Mouse (Mus musculus): ENCODE data around the gene Bckdk.

Bckdk gene

DNA sequence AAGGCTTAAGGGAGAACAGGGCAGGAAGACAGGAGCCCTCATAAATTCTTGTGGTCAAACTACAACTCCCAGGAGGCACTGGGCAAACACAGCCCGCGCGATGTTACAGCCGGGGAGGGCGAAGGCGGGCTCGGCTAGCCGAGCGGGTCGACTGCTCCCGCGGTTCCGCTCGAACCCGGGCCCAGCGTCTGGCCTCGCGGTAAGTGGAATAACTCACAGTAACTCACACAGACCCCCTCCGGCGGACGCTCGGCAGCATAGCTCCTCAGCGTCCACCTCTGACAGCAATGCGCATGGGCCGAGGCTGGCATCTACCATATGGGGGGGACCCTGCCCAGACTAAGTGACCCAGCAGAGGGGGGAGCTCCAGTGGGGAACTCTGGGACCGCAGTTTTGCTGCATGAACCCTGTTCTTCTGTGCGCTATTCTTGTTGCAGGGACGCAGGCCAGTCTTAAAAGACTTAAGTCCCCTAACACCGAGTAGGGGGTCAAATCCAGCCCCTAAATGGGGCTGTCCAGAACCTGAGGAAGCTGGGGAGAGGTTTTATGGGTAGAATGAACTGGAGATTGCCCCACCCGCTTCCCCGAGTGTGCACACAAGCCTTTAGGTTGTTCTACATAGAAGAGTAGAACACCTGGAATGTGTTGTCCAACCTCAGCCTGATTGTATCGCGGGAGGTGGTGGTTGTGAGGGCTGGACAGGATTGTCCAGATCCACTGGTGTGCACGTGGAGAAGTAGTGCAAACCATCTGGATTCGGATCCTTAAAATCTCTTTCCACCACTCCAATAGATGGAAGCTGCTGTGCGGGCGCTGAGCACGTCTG lies at the start of gene Bckdk:
TSS of gene Bckdk (plus strand) at position 112 of the 826 bp plus-strand sequence.
- DNase-seq (ENCODE audit: inconsistent age in 2 of 2, low spot score in 1 of 2), result peak; percentile 83 to 92

DNA sequence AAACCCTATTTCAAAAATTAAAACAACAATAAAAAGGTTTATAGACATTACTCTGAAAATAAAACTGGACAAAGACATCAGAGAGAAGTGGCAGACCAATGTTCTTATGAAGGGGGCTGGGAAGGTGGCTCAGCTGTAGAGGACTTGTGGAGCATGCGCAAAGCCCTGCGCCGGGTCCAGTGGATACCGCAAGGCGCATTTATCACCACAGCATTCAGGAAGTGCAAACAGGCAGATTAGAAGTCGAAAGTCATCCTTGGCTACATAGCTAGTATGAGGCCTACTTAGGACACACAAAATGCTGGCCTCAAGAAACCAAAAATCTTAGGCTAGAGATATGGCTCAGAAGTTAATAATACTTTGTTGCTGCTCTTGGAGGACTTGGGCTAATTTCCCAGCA lies 45.6 kb upstream of the Bckdk start:
- no peak for DNase-seq (ENCODE audit: inconsistent age in 2 of 2, low spot score in 1 of 2)

DNA sequence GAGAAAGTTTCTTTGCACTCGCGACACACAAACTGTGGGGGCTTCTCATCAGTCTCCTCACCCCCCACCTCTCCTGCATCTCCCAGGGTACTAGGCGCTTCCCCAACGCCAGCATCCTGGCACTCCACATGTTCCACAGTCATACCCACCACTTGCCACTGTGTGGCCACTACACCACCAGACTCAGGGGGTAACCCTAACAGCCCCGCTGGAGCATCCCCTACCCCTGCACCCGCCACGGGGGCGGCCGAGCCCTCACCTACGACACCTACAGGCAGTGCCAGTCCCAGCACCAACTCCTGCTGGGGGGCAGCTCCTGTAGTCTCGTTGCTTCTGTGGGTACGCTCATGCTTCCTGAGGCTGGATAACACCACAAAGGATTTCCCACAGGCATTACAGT lies 37.4 kb upstream of the Bckdk start:
- DNase-seq (ENCODE audit: inconsistent age in 2 of 2, low spot score in 1 of 2), result no peak

DNA sequence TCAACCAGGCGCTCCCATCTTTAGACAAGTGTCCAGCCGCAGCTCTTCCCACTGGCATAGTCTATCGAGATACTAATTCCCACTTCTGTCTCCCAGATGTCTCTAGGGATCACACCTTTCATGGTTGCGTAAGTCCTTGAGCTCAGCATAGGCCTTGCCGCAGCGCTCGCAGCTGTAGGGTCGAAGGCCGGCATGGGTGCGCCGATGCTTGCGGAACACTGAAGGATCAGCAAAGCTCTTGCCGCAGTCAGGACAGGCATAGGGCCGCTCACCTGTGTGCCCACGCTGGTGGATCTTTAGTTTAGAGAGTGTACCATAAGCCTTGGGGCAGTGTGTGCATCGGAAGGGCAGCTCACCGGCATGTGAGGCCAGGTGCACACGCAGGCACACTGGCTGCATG lies 36.2 kb upstream of the Bckdk start:
- DNase-seq (ENCODE audit: inconsistent age in 2 of 2, low spot score in 1 of 2), result no peak

DNA sequence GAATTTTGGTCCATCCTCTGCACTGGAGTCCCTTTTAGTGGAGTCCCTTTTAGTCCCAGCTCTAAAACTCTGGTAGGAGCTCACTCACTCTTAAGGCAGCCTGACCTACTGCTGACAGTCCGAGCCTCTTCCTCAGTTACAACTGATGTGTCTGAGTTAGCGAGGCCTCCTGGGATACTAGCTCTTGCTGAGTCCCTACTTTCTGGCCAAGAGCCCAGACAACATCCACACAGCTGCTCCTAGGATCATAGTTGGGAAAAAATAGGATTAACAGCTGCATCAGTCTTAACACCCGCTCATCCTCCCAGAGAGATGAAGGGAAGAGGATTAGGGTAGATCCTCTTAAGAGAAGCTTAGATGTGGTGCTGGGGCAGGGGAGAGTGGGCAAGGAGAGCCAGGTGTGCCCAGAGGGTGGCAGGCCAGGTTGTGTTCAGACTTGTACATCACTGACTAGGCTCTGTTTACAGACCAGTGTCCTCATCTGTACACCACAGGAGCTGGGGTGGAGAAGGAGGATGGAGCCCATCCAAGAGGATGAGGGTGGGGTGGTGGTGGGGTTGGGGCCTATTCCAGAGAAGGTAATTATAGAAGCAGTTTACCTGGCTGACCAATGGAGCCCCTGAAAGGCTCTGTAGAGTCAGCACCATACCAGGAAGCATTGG lies 34.6 kb upstream of the Bckdk start:
- DNase-seq (ENCODE audit: inconsistent age in 2 of 2, low spot score in 1 of 2), result no peak

DNA sequence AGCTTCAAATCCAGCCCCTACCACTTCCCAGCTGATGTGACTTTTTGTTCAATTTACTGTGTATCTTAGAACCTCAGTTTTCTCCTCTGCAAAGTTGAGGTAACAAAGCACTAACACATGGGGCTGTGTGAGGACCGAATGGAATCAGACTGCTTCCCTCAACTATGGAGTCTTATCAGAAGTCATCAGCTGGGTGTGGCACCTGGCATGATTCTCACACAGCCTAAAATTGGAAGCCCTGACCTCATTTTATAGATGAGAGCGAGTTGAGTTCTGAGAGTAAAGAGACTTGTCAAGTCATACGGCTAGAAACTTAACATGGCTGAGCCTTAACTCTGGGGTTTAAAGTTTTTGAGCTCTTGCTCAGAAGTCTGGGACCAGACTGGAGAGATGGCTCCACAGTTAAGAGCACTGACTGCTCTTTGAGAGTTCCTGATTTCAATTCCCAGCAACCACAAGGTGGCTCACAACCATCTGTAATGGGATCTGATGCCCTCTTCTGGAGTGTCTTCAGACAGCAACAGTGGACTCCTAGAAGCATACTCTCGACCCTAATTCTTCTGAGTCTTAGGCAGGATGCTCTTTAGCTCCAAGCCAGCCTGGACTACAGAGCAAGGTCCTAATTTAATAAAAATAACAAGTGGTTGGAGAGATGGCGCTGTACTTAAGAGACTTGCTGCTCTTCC lies 33.6 kb upstream of the Bckdk start:
- no peak for DNase-seq (ENCODE audit: inconsistent age in 2 of 2, low spot score in 1 of 2)

DNA sequence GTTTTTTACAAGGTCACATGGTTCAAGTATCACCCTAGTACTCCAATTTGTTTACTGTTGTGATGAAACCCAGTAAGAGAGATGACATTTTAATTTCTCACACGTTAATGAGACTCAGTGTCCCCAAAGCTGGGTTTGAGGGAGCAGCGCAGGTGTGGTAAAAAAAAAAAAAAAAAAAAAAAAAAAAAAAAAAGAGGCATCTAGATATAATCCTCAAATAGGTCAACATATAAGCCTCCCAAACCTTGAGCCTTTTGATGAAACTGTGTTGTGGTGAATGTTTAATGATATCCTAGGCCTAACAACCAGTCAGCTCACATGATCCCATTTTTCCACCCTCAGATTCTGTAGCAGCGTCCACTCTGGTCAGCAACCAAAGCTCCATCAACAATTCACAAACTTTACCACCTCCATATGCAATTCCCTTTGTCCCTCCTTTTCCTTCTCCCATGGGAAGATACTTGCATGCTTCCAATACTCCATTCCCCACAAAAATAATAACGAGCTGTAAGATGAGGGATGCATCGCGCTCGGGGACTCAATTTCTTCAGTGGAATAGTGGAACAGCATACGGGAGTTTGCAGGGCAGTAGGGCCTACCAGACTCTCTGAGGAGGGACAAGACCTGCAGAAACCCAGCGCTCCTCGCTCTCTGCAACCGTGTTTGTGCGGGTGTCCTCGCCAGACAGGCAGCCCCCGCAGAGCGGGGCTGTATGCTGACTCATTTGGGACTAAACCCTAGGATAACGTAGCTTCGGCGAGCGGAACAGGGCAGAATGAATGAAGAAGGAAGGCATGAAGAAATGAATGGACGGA lies 28.9 kb upstream of the Bckdk start:
- no peak for DNase-seq (ENCODE audit: inconsistent age in 2 of 2, low spot score in 1 of 2)

DNA sequence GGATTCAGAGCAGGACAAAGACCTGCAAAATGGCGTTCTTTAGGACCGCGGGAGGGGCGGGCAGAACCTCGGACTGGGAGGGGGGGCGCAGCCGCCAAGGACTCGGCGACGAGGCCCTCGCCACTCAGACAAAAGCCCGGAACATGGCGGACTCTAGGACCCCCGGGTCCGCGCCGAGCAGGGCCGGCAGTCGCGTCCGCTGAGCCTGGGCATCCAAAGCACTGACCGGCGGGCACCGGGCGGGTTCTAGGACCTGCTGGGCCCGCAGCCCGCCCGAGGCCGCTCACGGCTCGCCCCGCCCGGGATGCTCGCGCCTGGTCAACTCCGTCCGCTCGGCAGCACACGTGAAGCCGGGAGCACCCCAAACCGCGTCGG lies 28.3 kb upstream of the Bckdk start:
- DNase-seq (ENCODE audit: inconsistent age in 2 of 2, low spot score in 1 of 2), result peak; percentile 93 to 97

DNA sequence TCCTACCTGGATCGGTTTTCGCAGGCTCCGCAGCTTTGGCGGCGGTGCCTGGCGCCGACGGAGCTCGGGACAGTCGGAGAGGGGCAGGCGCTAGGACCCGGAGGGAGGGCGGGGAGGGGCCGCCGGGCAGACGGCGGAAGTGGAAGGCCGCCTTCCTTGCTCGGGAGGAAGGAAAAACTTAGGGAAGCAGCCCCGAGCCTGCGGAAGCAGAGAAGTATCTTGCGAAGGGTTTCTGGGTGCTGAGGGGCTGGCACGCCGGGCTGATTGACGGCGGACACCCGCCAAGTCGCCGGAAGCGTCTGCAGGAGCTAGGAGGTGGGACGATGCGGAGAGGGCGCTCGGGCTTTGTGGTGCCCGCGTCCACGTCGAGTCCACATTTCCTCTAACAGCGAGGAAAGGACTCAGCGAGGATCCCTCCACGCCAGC lies 27.8 kb upstream of the Bckdk start, which contains the start of gene Zfp646:
TSS of gene Zfp646 (plus strand) at position 181 of the 426 bp plus-strand sequence.
- DNase-seq (ENCODE audit: inconsistent age in 2 of 2, low spot score in 1 of 2), result peak; percentile 82 to 94

DNA sequence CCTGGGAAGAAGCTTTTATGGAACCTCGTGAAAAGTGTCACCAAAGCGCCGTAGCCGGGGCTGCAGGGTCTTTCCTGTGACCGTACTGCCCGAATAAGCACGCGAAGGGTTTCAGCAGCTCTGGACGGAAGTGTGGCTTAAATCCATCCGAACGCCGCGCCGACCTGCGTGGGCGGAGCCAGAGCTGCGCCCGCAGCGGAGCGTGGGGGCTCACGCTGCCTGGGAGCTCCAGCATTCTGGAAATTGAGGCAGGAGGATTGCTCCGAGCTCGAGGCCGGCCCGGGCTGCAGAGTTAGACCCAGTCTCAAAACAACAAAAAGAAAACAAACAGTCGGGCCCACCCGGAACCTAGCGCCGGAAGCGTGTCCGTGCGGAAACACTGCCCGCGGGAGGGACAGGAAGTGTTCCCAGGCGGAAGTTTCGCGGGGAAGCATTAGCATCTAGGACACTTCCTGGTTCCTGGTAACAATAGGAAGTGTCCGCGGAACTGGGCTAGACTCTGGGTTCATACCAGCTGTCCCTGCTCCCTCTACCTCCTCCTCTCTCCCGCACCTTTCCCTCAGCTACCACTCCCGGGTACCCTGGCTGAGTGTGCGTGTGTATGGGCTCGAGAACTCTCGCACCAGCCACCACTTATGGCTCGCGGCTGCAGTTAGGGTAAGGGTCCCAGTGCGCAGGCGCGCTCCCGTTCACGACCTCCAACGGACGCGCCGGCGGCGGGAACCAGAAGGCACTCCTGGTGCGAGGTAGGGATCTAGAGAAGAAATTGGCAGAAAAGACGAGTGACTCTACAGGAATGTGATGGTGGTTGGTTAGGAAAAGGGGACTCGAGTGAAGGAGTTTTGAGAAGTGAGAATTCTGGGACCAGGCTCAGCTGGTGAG lies 27.2 kb upstream of the Bckdk start, which contains the start of gene Zfp668:
TSS of gene Zfp668 (minus strand) at position 362 of the 882 bp plus-strand sequence.
- peak; percentile 91 to 97 for DNase-seq (ENCODE audit: inconsistent age in 2 of 2, low spot score in 1 of 2)

DNA sequence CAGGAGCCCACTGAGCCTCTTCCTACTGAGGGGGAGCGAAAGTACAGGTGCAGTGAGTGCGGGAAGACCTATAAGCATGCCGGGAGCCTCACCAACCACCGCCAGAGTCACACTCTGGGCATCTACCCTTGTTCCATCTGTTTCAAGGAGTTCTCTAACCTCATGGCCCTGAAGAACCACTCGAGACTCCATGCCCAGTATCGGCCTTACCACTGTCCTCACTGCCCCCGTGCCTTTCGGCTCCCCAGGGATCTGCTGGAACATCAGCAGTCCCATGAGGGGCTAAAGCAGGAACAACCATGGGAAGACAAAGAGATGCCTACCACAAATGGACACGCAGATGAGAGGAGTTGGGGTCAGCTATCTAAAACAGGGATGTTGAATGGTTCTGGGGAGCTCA lies 24.6 kb upstream of the Bckdk start:
- no peak for DNase-seq (ENCODE audit: inconsistent age in 2 of 2, low spot score in 1 of 2)

DNA sequence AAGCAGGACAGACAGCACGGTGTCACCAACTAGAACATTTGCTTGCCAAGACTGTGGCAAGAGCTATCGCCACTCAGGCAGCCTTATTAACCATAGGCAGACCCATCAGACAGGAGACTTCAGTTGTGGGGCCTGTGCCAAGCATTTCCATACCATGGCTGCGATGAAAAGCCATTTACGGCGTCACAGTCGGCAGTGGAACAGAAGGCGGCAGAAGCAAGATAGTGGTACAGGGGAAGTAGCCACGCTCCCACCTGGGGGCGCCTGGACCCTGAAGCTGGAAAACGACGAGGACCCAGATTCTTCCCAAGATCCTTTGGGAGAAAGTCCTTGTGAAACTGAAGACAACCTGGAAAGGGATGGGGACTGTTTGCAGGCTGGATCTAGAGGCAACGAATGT lies 23.5 kb upstream of the Bckdk start:
- DNase-seq (ENCODE audit: inconsistent age in 2 of 2, low spot score in 1 of 2), result no peak

DNA sequence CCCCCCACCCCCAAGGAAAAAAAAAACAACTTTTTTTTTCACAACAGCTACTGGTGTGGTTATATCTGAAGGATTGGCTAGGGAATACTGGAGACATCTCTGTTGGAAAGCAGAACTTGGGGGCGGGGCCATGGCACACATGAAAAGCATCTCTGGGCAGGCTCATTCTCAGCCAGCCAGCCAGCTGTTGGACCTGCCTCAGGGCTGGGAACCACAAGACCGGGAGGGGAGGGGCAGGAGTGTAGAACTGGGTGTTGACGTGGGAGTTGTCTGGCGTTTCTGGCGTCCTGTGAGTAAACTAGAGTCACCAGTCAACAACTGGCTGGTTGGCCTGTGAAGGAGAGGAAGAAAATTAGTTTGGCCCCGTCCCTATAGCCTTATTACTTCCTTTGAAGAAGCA lies 17.9 kb upstream of the Bckdk start:
- peak in 1 of 2 experiments; percentile 53 for DNase-seq (ENCODE audit: inconsistent age in 2 of 2, low spot score in 1 of 2)

DNA sequence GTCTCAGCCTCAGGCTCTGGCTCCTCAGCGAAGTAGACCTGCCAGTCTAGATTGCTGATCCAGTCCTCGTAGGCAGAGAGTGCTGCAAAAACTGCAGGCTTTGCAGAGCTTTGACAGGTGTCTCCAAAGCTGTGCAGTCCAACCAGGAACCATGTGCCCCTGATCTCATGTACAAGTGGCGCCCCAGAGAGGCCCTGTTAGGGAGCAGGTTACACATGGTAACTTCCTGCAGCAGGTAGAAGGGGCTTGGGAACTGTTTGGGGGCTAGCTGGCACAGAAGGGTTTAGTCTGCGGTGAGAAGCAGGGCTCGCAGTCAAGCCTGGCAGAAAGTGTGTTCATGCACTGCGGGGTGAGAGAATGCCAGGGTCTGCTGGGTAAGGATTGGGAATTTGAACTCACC lies 17.3 kb upstream of the Bckdk start:
- no peak for DNase-seq (ENCODE audit: inconsistent age in 2 of 2, low spot score in 1 of 2)

DNA sequence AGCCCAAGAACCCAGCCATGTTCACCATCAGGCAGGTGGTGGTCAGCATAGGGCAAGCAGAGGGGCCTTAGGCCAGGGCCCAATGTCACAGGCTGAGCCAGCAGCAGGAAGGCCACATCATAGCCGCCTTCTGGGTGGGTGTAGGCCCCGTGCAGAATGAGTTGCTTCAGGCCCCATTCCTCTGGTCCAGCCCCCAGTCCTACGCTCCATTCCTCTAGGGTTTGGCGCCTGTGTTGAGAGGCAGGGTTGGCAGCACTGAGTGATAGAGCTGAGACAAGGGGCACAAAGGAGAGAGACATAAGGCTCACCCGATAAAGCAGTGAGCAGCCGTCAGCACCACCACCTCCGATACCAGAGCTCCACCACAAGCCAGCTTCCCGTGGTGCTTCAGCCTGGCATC lies 16.7 kb upstream of the Bckdk start:
- DNase-seq (ENCODE audit: inconsistent age in 2 of 2, low spot score in 1 of 2), result no peak

DNA sequence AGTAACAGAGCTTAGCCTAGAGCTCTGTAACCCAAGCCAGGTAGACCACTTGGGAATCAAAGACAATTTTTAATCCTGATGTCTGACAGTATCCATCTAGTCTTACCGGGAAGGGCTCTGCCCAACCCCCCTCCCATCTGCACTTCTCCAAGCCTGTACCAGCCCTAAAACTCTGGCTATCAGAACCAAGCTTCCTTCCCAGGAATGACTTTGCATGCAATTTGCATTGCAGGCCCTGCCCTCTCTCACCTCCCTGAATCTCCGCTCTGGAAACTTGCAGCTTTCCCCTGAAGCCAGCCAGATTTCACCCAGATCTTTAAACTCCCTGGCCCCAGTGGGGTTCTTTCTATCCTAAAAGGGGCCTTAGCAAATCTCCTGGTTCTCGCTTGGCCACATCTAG lies 16.1 kb upstream of the Bckdk start:
- no peak for DNase-seq (ENCODE audit: inconsistent age in 2 of 2, low spot score in 1 of 2)

DNA sequence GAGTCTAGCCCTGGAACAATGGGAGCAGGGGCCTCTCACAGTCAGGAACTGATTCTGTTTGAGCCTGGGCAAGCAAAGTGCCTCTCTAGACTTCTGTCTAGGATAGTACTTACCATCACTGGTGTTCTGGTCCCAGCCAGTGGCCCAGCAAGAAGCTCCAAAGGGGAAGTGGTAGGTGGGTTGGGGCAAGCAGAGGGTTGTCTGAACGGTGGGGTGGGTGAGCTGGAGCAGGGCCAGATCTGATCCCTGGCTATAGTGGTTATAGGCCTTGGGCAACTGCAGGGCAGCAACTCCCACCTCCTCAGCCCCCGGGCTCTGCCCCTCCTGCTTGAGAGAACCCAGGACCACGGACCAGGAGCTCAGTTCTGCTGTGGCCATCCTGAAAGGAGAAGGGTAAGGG lies 15.1 kb upstream of the Bckdk start:
- no peak for DNase-seq (ENCODE audit: inconsistent age in 2 of 2, low spot score in 1 of 2)

DNA sequence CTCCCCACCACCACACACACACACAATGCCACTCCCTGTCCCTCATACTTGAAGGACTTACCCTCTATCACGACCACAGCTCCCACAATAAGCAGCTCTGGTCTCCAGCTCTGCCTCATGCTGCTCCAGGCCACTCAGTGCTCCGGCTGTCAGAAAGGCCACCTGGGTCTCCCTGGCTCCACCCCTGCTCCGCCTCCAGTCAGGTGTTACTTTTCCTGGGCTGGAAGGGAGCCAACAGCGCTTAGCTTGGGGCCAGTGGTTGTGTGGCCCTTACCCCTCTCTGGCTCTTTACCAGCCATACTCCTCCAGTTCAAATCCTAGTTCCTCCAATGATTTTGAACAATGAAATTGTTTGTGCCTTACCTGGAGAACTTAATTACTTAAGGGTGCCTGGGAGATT lies 13.1 kb upstream of the Bckdk start, which contains the start of gene Prss53:
TSS of gene Prss53 (minus strand) at position 173 of the 400 bp plus-strand sequence.
- DNase-seq (ENCODE audit: inconsistent age in 2 of 2, low spot score in 1 of 2), result no peak

DNA sequence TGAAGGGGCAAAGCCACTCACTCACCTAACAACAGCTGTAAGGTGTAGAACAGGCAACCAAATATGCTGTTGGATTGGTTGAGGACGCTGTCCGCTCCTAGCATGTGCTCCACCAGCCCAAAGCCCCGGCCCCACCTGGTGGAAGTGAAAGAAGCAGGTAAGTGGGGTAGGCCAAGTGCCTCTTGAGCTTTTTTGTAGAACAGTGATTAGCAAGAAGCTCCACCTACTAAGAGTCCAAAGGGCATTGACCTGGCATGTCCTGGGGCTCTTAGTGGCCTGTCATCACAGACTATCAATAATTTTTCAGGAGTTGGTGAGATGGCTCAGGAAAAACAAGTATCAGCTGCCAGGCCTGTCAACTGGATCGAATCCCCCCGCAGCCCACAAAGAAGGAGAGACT lies 9.4 kb upstream of the Bckdk start:
- no peak for DNase-seq (ENCODE audit: inconsistent age in 2 of 2, low spot score in 1 of 2)

DNA sequence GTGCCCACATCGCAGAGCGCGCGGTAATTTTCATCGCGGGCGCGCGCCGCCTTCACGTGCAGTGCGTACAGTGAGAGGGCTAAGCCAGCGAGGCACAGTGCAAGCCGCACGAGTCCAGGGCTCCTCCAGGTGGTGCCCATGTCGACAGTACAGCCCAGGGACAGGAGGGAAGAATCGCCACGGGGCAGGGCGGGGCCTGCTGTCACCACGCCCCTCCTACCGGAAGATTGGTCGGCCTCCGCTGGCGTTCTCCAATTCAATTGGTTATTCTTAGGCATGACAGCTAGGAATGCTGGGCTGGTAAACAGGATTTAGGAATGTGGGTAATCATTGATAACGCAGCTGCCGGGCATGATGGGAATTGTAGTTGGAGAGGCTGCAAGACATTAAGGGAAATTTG lies 8.4 kb upstream of the Bckdk start, which contains the start of the genes Gm21974 and Vkorc1:
TSS of gene Gm21974 (minus strand) at position 13 of the 400 bp plus-strand sequence.
TSS of gene Vkorc1 (minus strand) at position 176 of the 400 bp plus-strand sequence.
- peak; percentile 97 to 99 for DNase-seq (ENCODE audit: inconsistent age in 2 of 2, low spot score in 1 of 2)

Measured in adrenal gland, adult (tissue).